Mouse (Mus musculus): ENCODE results near the gene Ghrh. TPM values are rescaled to one million over a fixed set of nuclear protein-coding genes. Genes with fewer than 3 reads are reported as not detected.

Gene Ghrh
- polyA plus RNA-seq, 1 experiment from 2014 or later: 0.35 TPM

GRCm38 (mm10) chr2:157317220-157317619, 30.1 kb downstream of the Ghrh start:
- Histone ChIP-seq H3K9me3 (replicated peaks) (no peaks in the 10 kb centered on the region), H3K4me2 (no peak overlapping the region), H3K36me3 (peaks cover 96% of the 10 kb centered on the region), H3K4me3 (replicated peaks) (no peak overlapping the region), H3K4me1 (peaks cover 11% of the 10 kb centered on the region; the same call in 1 of the 2 replicates), H3K27ac (no peak overlapping the region), H3K9ac (no peak overlapping the region), H3K27me3 (no peaks in the 10 kb centered on the region)
- 93% methylated on average over 6 of the region's 6 CpGs for WGBS
- no peak for ATAC-seq (replicated peaks; ENCODE audit: low FRiP score)

DNA sequence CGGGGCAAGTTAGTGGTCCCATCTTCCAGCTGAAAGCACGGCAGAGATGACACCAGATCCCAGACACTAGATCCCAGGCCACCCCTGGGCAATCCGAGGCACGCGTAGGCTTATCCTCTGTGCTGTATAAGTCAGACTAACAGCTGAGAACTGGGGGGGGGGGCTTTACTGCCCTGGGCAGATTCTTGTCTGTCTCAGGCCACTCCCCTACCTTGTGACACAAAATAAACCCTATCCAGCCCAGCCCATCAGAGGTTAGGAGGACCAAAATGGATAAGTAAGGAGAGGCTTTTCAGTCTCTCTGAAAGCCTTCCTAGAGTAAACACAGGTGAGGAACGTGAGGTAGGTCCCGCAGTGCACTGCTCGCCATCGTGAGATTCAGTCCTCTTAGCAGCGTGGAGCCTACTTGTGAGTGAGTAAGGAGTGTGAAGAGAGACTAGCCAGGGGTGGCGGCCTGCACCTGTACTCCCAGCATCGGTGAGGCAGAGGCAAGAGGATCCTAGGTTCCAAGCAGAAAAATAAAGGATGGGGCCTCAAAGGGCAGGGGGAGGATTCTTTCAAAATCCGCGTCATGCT, 30.9 kb downstream of the Ghrh start:
- Histone ChIP-seq H3K36me3 (peaks cover 96% of the 10 kb centered on the region), H3K4me3 (replicated peaks) (no peak overlapping the region), H3K4me2 (no peak overlapping the region), H3K27ac (no peak overlapping the region), H3K9me3 (replicated peaks) (no peaks in the 10 kb centered on the region), H3K9ac (no peak overlapping the region), H3K4me1 (peaks cover 11% of the 10 kb centered on the region; the same call in 1 of the 2 replicates), H3K27me3 (no peaks in the 10 kb centered on the region)
- no peak for ATAC-seq (replicated peaks; ENCODE audit: low FRiP score)
- 87% methylated on average over 14 of the region's 14 CpGs for whole genome bisulfite sequencing

DNA sequence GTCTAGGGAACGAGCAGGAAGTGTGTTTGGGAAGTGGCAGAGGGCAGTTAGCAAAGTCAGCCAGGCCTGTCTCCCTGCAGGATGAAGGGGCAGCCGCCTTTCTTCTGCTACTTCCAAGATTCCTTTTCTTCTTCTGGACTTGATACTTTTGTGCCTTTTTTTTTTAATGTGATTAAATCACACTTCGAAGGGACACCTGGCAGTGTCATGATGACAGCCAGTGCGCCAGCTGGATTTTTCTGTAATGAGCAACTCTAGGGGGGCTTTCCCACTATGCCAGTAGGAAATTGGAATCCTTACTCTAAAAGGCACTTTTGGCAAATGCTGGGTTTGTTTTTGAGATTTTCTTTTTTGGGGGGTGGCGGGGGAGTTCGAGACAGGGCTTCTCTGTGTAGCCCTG, 31.8 kb downstream of the Ghrh start:
- WGBS: 88% methylated on average over 6 of the region's 6 CpGs
- Histone ChIP-seq H3K36me3 (peaks cover 96% of the 10 kb centered on the region), H3K4me2 (no peak overlapping the region), H3K27ac (no peak overlapping the region), H3K27me3 (no peaks in the 10 kb centered on the region), H3K9me3 (replicated peaks) (no peaks in the 10 kb centered on the region), H3K4me3 (replicated peaks) (no peak overlapping the region), H3K9ac (no peak overlapping the region), H3K4me1 (peaks cover 5% of the 10 kb centered on the region; the same call in 1 of the 2 replicates)
- no peak for ATAC-seq (replicated peaks; ENCODE audit: low FRiP score)

- Histone ChIP-seq H3K27me3 (no peaks in the 10 kb centered on the region), H3K4me1 (peaks cover 3% of the 10 kb centered on the region; the same call in 1 of the 2 replicates), H3K36me3 (peaks cover 98% of the 10 kb centered on the region), H3K4me3 (replicated peaks) (no peak overlapping the region), H3K27ac (peak overlapping the region; percentile 19; the same call in 1 of the 2 replicates), H3K9me3 (replicated peaks) (no peaks in the 10 kb centered on the region), H3K4me2 (no peak overlapping the region), H3K9ac (no peak overlapping the region)
- WGBS: 52% methylated on average over 7 of the region's 7 CpGs
- no peak for ATAC-seq (replicated peaks; ENCODE audit: low FRiP score)
These were observed 33.0 kb downstream of the Ghrh start for GRCm38 (mm10) chr2:157314310-157314709.

DNA sequence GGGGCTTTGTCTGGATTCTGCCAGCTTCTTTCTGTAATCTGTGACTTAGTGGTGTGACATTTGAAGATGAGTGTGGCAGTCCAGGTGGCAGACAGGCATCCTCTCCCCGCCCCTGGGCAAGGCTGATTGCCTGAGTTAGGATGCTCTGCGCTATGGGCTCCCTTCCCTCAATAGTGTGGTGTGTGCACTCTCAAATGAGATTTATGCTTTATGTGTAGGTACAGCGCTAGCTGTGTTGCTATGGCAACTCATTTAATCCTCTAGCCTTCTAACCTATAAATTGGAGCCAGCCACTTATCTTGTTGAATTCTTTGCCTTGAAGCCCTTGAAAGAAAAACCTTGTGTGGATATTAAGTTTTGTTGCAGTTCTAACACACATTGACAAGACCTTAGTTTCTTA, 33.6 kb downstream of the Ghrh start:
- Histone ChIP-seq H3K36me3 (peaks cover 98% of the 10 kb centered on the region), H3K27me3 (no peaks in the 10 kb centered on the region), H3K9ac (no peak overlapping the region), H3K27ac (no peak overlapping the region), H3K9me3 (replicated peaks) (no peaks in the 10 kb centered on the region), H3K4me2 (no peak overlapping the region), H3K4me3 (replicated peaks) (no peak overlapping the region), H3K4me1 (peaks cover 3% of the 10 kb centered on the region; the same call in 1 of the 2 replicates)
- 80% methylated on average over 3 of the region's 3 CpGs for whole genome bisulfite sequencing
- no peak for ATAC-seq (replicated peaks; ENCODE audit: low FRiP score)

GRCm38 (mm10) chr2:157310963-157311637, 36.2 kb downstream of the Ghrh start:
- Histone ChIP-seq H3K4me2 (no peak overlapping the region), H3K36me3 (peaks cover 100% of the 10 kb centered on the region)

DNA sequence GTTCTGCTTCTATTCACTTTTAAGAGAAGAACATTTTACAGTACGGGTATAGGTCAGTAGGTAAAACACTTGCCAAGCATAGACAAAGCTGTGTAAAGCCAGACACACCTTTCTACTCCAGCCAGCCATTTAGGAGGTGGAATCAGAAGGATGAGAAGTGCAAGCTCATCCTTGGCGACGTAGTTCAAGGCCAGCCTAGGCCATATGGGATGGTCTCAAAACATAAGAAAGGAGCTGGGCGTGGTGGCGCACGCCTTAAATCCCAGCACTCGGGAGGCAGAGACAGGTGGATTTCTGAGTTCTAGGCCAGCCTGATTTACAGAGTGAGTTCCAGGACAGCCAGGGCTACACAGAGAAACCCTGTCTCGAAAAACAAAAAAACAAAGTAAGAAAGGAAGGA, 37.7 kb downstream of the Ghrh start:
- Histone ChIP-seq H3K9ac (no peak overlapping the region), H3K4me3 (replicated peaks) (no peak overlapping the region), H3K4me1 (peaks cover 3% of the 10 kb centered on the region; the same call in 1 of the 2 replicates), H3K4me2 (no peak overlapping the region), H3K27ac (no peak overlapping the region), H3K36me3 (peaks cover 96% of the 10 kb centered on the region), H3K9me3 (replicated peaks) (no peaks in the 10 kb centered on the region), H3K27me3 (no peaks in the 10 kb centered on the region)
- 94% methylated on average over 8 of the region's 8 CpGs for WGBS
- ATAC-seq (replicated peaks; ENCODE audit: low FRiP score): no peak

More at GRCm38 (mm10) chr2:157310963-157311637, 36.2 kb downstream of the Ghrh start:
- no peaks in the 10 kb centered on the region for H3K9me3 ChIP-seq (replicated peaks)
- 86% methylated on average over 6 of the region's 6 CpGs for WGBS
- peaks cover 3% of the 10 kb centered on the region; the same call in 1 of the 2 replicates for H3K4me1 ChIP-seq
- no peak overlapping the region for H3K4me3 ChIP-seq (replicated peaks)
- no peaks in the 10 kb centered on the region for H3K27me3 ChIP-seq
- H3K9ac ChIP-seq: no peak overlapping the region
- no peak for ATAC-seq (replicated peaks; ENCODE audit: low FRiP score)
- no peak overlapping the region for H3K27ac ChIP-seq

- H3K9ac ChIP-seq: no peak overlapping the region
- no peak for ATAC-seq (replicated peaks; ENCODE audit: low FRiP score)
These were observed 38.9 kb downstream of the Ghrh start for GRCm38 (mm10) chr2:157308273-157308917.

GRCm38 (mm10) chr2:157307715-157308265, 39.5 kb downstream of the Ghrh start:
- H3K27me3 ChIP-seq: no peaks in the 10 kb centered on the region
- no peaks in the 10 kb centered on the region for H3K4me1 ChIP-seq
- no peak overlapping the region for H3K4me2 ChIP-seq
- no peak for ATAC-seq (replicated peaks; ENCODE audit: low FRiP score)
- H3K9ac ChIP-seq: no peak overlapping the region
- no peak overlapping the region for H3K27ac ChIP-seq
- H3K9me3 ChIP-seq (replicated peaks): no peaks in the 10 kb centered on the region
- 92% methylated on average over 4 of the region's 4 CpGs for WGBS
- H3K4me3 ChIP-seq (replicated peaks): no peak overlapping the region
- H3K36me3 ChIP-seq: peaks cover 96% of the 10 kb centered on the region

More at GRCm38 (mm10) chr2:157308273-157308917, 38.9 kb downstream of the Ghrh start:
- H3K4me3 ChIP-seq (replicated peaks): no peak overlapping the region
- no peaks in the 10 kb centered on the region for H3K27me3 ChIP-seq
- peaks cover 96% of the 10 kb centered on the region for H3K36me3 ChIP-seq
- H3K4me2 ChIP-seq: no peak overlapping the region
- no peaks in the 10 kb centered on the region for H3K4me1 ChIP-seq
- WGBS: 88% methylated on average over 2 of the region's 2 CpGs
- no peak overlapping the region for H3K27ac ChIP-seq
- H3K9me3 ChIP-seq (replicated peaks): no peaks in the 10 kb centered on the region

DNA sequence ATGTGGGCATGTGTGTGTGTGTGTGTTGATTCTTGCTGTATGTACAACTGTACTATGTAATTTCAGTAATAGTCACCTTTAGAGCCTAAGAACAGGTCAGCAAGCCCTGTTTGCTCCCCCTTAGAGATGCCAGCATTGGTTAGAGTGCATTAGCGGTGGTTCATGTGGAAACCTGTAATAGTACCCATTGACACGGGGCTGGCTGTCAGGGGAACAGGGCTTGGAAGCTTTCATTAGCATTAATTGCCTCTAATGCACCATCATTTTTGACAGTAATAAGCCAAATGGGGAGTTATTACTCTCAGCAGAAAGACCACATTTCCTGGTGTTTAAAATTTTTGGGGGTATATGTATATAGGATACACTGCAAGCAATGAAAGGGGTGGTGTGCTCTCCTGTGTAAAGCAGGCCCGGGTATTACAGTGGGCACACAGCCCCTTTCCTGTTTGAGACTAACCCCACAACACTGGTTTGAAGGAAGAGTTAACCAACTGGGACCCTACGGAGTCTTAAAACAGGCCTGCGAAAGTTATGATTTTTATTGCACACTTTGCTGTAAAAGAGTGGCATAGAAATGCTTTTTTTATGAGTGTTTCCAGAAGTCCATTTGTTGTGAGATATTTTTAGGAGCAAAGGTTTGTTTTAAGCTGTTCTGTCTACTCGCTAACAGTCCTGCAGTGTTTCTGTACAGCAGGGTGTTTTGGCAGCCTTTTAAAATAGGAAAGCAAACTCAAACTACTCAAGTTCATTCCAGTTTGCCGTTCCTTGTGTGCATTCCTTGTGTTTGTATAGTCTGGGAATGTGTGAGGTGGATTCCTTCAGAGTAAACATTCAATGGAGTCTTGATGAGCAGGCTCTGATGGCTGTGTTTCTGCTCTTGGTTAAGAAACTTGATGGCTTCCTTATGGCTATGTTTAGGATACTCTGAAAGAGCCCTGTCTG, 40.9 kb downstream of the Ghrh start:
- 78% methylated on average over 7 of the region's 7 CpGs for WGBS
- H3K4me2 ChIP-seq: no peak overlapping the region
- H3K9ac ChIP-seq: no peak overlapping the region
- no peak for ATAC-seq (replicated peaks; ENCODE audit: low FRiP score)
- no peaks in the 10 kb centered on the region for H3K4me1 ChIP-seq
- H3K9me3 ChIP-seq (replicated peaks): no peaks in the 10 kb centered on the region
- no peak overlapping the region for H3K4me3 ChIP-seq (replicated peaks)
- no peaks in the 10 kb centered on the region for H3K27me3 ChIP-seq
- H3K36me3 ChIP-seq: peaks cover 94% of the 10 kb centered on the region
- H3K27ac ChIP-seq: no peak overlapping the region

GRCm38 (mm10) chr2:157303096-157303495, 44.2 kb downstream of the Ghrh start:
- Histone ChIP-seq H3K4me2 (no peak overlapping the region), H3K27me3 (no peaks in the 10 kb centered on the region), H3K4me1 (no peaks in the 10 kb centered on the region), H3K36me3 (peaks cover 93% of the 10 kb centered on the region), H3K9me3 (replicated peaks) (no peaks in the 10 kb centered on the region), H3K27ac (no peak overlapping the region), H3K9ac (no peak overlapping the region), H3K4me3 (replicated peaks) (no peak overlapping the region)
- WGBS: 60% methylated on average over 9 of the region's 9 CpGs
- ATAC-seq (replicated peaks; ENCODE audit: low FRiP score): no peak

Data from kidney, embryonic 15.5 days (tissue).